Comparison of ENCODE assay signal across 9 mouse cellular contexts in the genomic region with DNA sequence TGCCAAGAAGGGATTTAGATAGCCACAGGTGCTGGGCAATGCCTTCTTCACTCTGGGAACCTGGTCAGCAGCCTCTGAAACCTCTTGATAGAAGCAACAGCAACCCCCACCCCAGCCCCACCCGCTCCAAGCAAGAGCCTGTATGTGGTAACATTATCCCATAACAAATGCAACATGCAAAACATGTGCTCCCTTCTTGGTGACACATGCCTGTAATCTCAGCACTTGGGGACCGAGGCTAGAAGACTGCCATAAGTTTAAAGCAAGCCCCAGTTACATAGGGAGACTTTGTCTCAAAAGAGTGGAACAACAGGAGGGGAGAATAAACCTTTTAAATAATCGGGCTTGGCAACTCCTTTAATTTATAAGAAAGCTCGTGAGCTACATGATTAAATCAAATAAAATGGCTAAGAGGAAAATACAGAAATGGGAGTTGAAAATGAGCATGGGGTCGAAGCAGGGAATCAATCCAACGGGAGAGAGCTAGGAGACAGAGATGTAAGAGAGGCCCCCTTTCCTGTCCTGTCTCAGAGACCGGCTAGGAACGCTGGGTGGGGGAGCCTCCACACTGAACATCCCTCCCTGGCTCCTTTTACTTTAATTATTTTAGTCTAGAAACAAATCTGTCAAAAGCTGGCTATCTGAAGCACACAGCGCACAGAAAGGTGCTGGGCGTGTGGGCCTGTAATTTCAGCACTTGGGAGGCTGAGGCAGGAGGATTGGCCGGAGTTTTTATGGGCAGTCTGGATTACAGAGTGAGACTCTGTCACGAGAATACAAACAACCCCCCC. TPM values are rescaled to one million over a fixed set of nuclear protein-coding genes. Genes with fewer than 3 reads are reported as not detected.
A peak's percentile ranks its signal among the peaks of the same experiment; 100 is the strongest.
DNase-seq lines count a peak whose midpoint lies in the region; ATAC-seq and TF ChIP-seq lines count a peak whose summit lies in the region.
"Had no signal": no experiment of that assay in that cellular context is flagged by ENCODE, and none has a peak within 500 bp of the region (broad histone marks: within the 10 kb centered on the region; RNA-seq: fewer than 3 reads in every experiment).

No protein-coding gene starts in this region.

- no peak for DNase-seq in kidney, adult 2 months
- DNase-seq in embryonic facial prominence, embryonic 14.5 days (ENCODE audit: low spot score): no peak
- DNase-seq in neural tube, embryonic 11.5 days (ENCODE audit: low spot score): no peak
- DNase-seq in B cell, adult 2 months: no peak
- DNase-seq in layer of hippocampus, adult 11-12 months (ENCODE audit: low spot score): no peak
- DNase-seq in kidney, adult 8-10 months: no peak

- TF ChIP-seq POLR2A in kidney, adult 2 months (IDR thresholded peaks at IDR 0.05; ENCODE audit: low read depth, low read length): no peak

- ATAC-seq in kidney, embryonic 14.5 days (ENCODE audit: low FRiP score, low TSS enrichment): no peak
- no peak for ATAC-seq in embryonic facial prominence, embryonic 14.5 days (ENCODE audit: low read depth)
- no peak for ATAC-seq in limb, embryonic 12.5 days (ENCODE audit: insufficient number of reproducible peaks, insufficient read depth, low FRiP score, low TSS enrichment, low read depth)
- no peak for ATAC-seq in neural tube, embryonic 11.5 days (ENCODE audit: insufficient read depth, low FRiP score, low TSS enrichment)

- 51% methylated on average over 12 of the region's 12 CpGs for WGBS in kidney, embryonic 14.5 days
- 57% methylated on average over 12 of the region's 12 CpGs for WGBS in kidney, adult 2 months
- 46% methylated on average over 12 of the region's 12 CpGs for WGBS in embryonic facial prominence, embryonic 14.5 days
- WGBS in limb, embryonic 12.5 days: 51% methylated on average over 12 of the region's 12 CpGs
- 54% methylated on average over 12 of the region's 12 CpGs for WGBS in neural tube, embryonic 11.5 days

- peaks cover 39% of the 10 kb centered on the region for H3K27me3 ChIP-seq in kidney, embryonic 14.5 days (ENCODE audit: control insufficient read depth, insufficient read depth, low read length)
- 0 out of 2 replicates have a peak, but pooled peaks cover 1% of the 10 kb centered on the region for H3K27me3 ChIP-seq in kidney, adult 2 months (replicated peaks; ENCODE audit: control insufficient read depth, insufficient read depth, low read length)
- peaks cover 53% of the 10 kb centered on the region for H3K27me3 ChIP-seq in embryonic facial prominence, embryonic 14.5 days (replicated peaks; ENCODE audit: control insufficient read depth, insufficient read depth, low read length)
- H3K27me3 ChIP-seq in limb, embryonic 12.5 days: peaks cover 65% of the 10 kb centered on the region
- peaks cover 40% of the 10 kb centered on the region for H3K27me3 ChIP-seq in neural tube, embryonic 11.5 days (ENCODE audit: control insufficient read depth, insufficient read depth, low read length)

- peak overlapping the region; percentile 96 for H3K4me2 ChIP-seq in kidney, embryonic 14.5 days (replicated peaks; ENCODE audit: low read depth, low read length)
- peak overlapping the region; percentile 100 for H3K4me2 ChIP-seq in embryonic facial prominence, embryonic 14.5 days (ENCODE audit: low read depth, low read length)
- peak overlapping the region; percentile 98 for H3K4me2 ChIP-seq in limb, embryonic 12.5 days
- H3K4me2 ChIP-seq in neural tube, embryonic 11.5 days (ENCODE audit: low read depth): peak overlapping the region; percentile 86

- no peak overlapping the region for H3K9ac ChIP-seq in kidney, embryonic 14.5 days (ENCODE audit: low read depth, low read length)
- no peak overlapping the region for H3K9ac ChIP-seq in embryonic facial prominence, embryonic 14.5 days (ENCODE audit: low read depth, low read length)
- H3K9ac ChIP-seq in limb, embryonic 12.5 days (replicated peaks): no peak overlapping the region
- no peak overlapping the region for H3K9ac ChIP-seq in neural tube, embryonic 11.5 days (ENCODE audit: low read length)

- H3K36me3 ChIP-seq in kidney, embryonic 14.5 days (ENCODE audit: control insufficient read depth, insufficient read depth, low read length): no peaks in the 10 kb centered on the region
- no peaks in the 10 kb centered on the region for H3K36me3 ChIP-seq in kidney, adult 2 months (ENCODE audit: control insufficient read depth, insufficient read depth, low read length)
- no peaks in the 10 kb centered on the region for H3K36me3 ChIP-seq in embryonic facial prominence, embryonic 14.5 days (ENCODE audit: control insufficient read depth, insufficient read depth, low read length)
- no peaks in the 10 kb centered on the region for H3K36me3 ChIP-seq in limb, embryonic 12.5 days
- H3K36me3 ChIP-seq in neural tube, embryonic 11.5 days (ENCODE audit: control insufficient read depth, insufficient read depth, low read length): no peaks in the 10 kb centered on the region

- no peak overlapping the region for H3K27ac ChIP-seq in kidney, embryonic 14.5 days (ENCODE audit: low read depth, low read length)
- H3K27ac ChIP-seq in kidney, adult 2 months (ENCODE audit: insufficient read depth, low read depth, low read length): no peak overlapping the region
- H3K27ac ChIP-seq in embryonic facial prominence, embryonic 14.5 days (replicated peaks; ENCODE audit: low read depth, low read length): no peak overlapping the region
- no peak overlapping the region for H3K27ac ChIP-seq in limb, embryonic 12.5 days
- no peak overlapping the region for H3K27ac ChIP-seq in neural tube, embryonic 11.5 days (ENCODE audit: low read depth, low read length)

- TF ChIP-seq CTCF in kidney, adult 2 months (conservative IDR thresholded peaks at IDR 0.05; ENCODE audit: insufficient read depth, insufficient read length, low read depth, low read length): no peak

- no peaks in the 10 kb centered on the region for H3K9me3 ChIP-seq in kidney, embryonic 14.5 days (ENCODE audit: control insufficient read depth, low read length)
- H3K9me3 ChIP-seq in embryonic facial prominence, embryonic 14.5 days (ENCODE audit: control insufficient read depth, low read length): no peaks in the 10 kb centered on the region
- H3K9me3 ChIP-seq in limb, embryonic 12.5 days: no peaks in the 10 kb centered on the region
- H3K9me3 ChIP-seq in neural tube, embryonic 11.5 days (ENCODE audit: control insufficient read depth, low read length): no peaks in the 10 kb centered on the region

- H3K4me1 ChIP-seq in kidney, embryonic 14.5 days (ENCODE audit: control insufficient read depth, insufficient read depth, low read length): peaks cover 49% of the 10 kb centered on the region
- 0 out of 2 replicates have a peak, but pooled peaks cover 8% of the 10 kb centered on the region for H3K4me1 ChIP-seq in kidney, adult 2 months (ENCODE audit: control insufficient read depth, insufficient read depth, low read length)
- H3K4me1 ChIP-seq in embryonic facial prominence, embryonic 14.5 days (ENCODE audit: control insufficient read depth, insufficient read depth, low read length): peaks cover 35% of the 10 kb centered on the region
- H3K4me1 ChIP-seq in limb, embryonic 12.5 days (replicated peaks): peaks cover 81% of the 10 kb centered on the region
- peaks cover 19% of the 10 kb centered on the region; the same call in 1 of the 2 replicates for H3K4me1 ChIP-seq in neural tube, embryonic 11.5 days (ENCODE audit: control insufficient read depth, insufficient read depth, low read length)

- H3K4me3 ChIP-seq in kidney, embryonic 14.5 days (ENCODE audit: low read length): peak overlapping the region; percentile 60
- H3K4me3 ChIP-seq in kidney, adult 2 months (ENCODE audit: insufficient read depth, low read depth, low read length): no peak overlapping the region
- peak overlapping the region; percentile 63 for H3K4me3 ChIP-seq in embryonic facial prominence, embryonic 14.5 days (ENCODE audit: low read depth, low read length)
- H3K4me3 ChIP-seq in limb, embryonic 12.5 days (replicated peaks): peak overlapping the region; percentile 57
- H3K4me3 ChIP-seq in neural tube, embryonic 11.5 days (ENCODE audit: low read depth, low read length): peak overlapping the region; percentile 40; the same call in 1 of the 2 replicates

RNA-seq across cellular contexts. Expression of a gene that starts 17.0 kb away (rescaled TPM):
- polyA plus RNA-seq in kidney, embryonic 14.5 days (2014; fragmentation: Nextera tagmentation; extraction: Ambion mirVana): not detected in 2 replicates
- polyA plus RNA-seq in kidney, adult 2 months (2012; rRNA removed): not detected in 2 replicates
- polyA plus RNA-seq in embryonic facial prominence, embryonic 14.5 days (2014; fragmentation: Nextera tagmentation; extraction: Ambion mirVana): not detected in 2 replicates
- polyA plus RNA-seq in limb, embryonic 12.5 days (2016; fragmentation: Nextera tagmentation; extraction: Ambion mirVana): not detected in 2 replicates
- not detected in 2 replicates for polyA plus RNA-seq in neural tube, embryonic 11.5 days (2014; fragmentation: Nextera tagmentation; extraction: Ambion mirVana)
- polyA plus RNA-seq: frontal cortex, adult 2 months had no signal

RNA-seq across cellular contexts. Expression of a gene that starts 36.2 kb away (rescaled TPM):
- 2.1 and 2.3 TPM in 2 replicates for polyA plus RNA-seq in kidney, embryonic 14.5 days (2014; fragmentation: Nextera tagmentation; extraction: Ambion mirVana)
- 1.2 and 1.5 TPM in 2 replicates for polyA plus RNA-seq in kidney, adult 2 months (2012; rRNA removed)
- polyA plus RNA-seq in embryonic facial prominence, embryonic 14.5 days (2014; fragmentation: Nextera tagmentation; extraction: Ambion mirVana): 4.3 and 4.9 TPM in 2 replicates
- polyA plus RNA-seq in limb, embryonic 12.5 days (2016; fragmentation: Nextera tagmentation; extraction: Ambion mirVana): 1.9 and 2.9 TPM in 2 replicates
- polyA plus RNA-seq in neural tube, embryonic 11.5 days (2014; fragmentation: Nextera tagmentation; extraction: Ambion mirVana): 2.3 and 3.2 TPM in 2 replicates
